Mouse (Mus musculus) liver, embryonic 15.5 days (tissue): ENCODE measurements at regions not wholly inside any gene's neighbourhood (a gene's known extent, or its start where the extent isn't known, plus 50 kb on each side); places are given as distances from the start of the nearest gene placed in this dataset.

ENCODE experiments used
- ATAC-seq: fragments of 200-750 bp; cut with Nextera tagmentation; 2 replicates; pipeline ENCODE4 v1.8.0; 2017; ENCODE audit warnings: moderate number of reproducible peaks, mild to moderate bottlenecking, moderate library complexity; ENCODE audit not compliant: insufficient read depth
- H3K27ac ChIP-seq: fragments of 300-500 bp; sonication (generic); replicated peaks from 2 replicates; pipeline ENCODE4 v1.5.1; 2015; ENCODE audit warnings: mild to moderate bottlenecking, inconsistent platforms
- H3K27me3 ChIP-seq: fragments of 300-500 bp; sonication (generic); 2 replicates; pipeline ENCODE4 v1.6.1; 2015; ENCODE audit warnings: mild to moderate bottlenecking, inconsistent platforms
- H3K36me3 ChIP-seq: fragments of 300-500 bp; sonication (generic); replicated peaks from 2 replicates; pipeline ENCODE4 v1.6.1; 2015; ENCODE audit warnings: moderate library complexity, mild to moderate bottlenecking, inconsistent platforms
- H3K4me1 ChIP-seq: fragments of 300-500 bp; sonication (generic); replicated peaks from 2 replicates; pipeline ENCODE4 v1.6.1; 2015; ENCODE audit warnings: inconsistent platforms
- H3K4me2 ChIP-seq: fragments of 300-500 bp; sonication (generic); 2 replicates; pipeline ENCODE4 v1.6.1; 2015; ENCODE audit warnings: moderate library complexity, mild to moderate bottlenecking, inconsistent platforms
- H3K4me3 ChIP-seq: fragments of 300-500 bp; sonication (generic); replicated peaks from 2 replicates; pipeline ENCODE4 v1.5.1; 2015; ENCODE audit warnings: mild to moderate bottlenecking, inconsistent platforms
- H3K9ac ChIP-seq: fragments of 300-500 bp; sonication (generic); 2 replicates; pipeline ENCODE4 v1.6.1; 2015; ENCODE audit warnings: moderate library complexity, mild to moderate bottlenecking, inconsistent platforms
- H3K9me3 ChIP-seq: fragments of 300-500 bp; sonication (generic); replicated peaks from 2 replicates; pipeline ENCODE4 v1.6.1; 2016; ENCODE audit warnings: inconsistent platforms
- WGBS: fragments of 180-500 bp; shearing (Covaris S2); methylation state at CpG from one replicate; pipeline ENCODE4 v1.1.7; 2015; ENCODE audit warnings: mixed read lengths; ENCODE audit not compliant: insufficient replicate concordance; 5-methylcytosine and 5-hydroxymethylcytosine counted together

GRCm38 (mm10) chr1:83636051-83636450 is 228.1 kb upstream of the Sphkap start:
- Histone ChIP-seq H3K27ac (no peak overlapping the region), H3K9me3 (no peaks in the 10 kb centered on the region), H3K9ac (no peak overlapping the region), H3K4me2 (no peak overlapping the region), H3K27me3 (no peaks in the 10 kb centered on the region), H3K4me3 (no peak overlapping the region), H3K4me1 (no peaks in the 10 kb centered on the region), H3K36me3 (no peaks in the 10 kb centered on the region)
- 55% methylated on average over 3 of the region's 3 CpGs for WGBS
- no peak for ATAC-seq

- 53% methylated on average over 4 of the region's 4 CpGs for WGBS
- no peak for ATAC-seq
- no peak overlapping the region for H3K9ac ChIP-seq
Measured at GRCm38 (mm10) chr1:83631798-83632197, 223.8 kb upstream of the Sphkap start.

GRCm38 (mm10) chr1:83631394-83631793 is 223.4 kb upstream of the Sphkap start:
- no peak overlapping the region for H3K27ac ChIP-seq
- H3K27me3 ChIP-seq = no peaks in the 10 kb centered on the region
- 59% methylated on average over 7 of the region's 7 CpGs for WGBS
- no peak overlapping the region for H3K4me3 ChIP-seq
- H3K4me1 ChIP-seq = no peaks in the 10 kb centered on the region
- no peak overlapping the region for H3K9ac ChIP-seq
- no peak overlapping the region for H3K4me2 ChIP-seq
- no peaks in the 10 kb centered on the region for H3K36me3 ChIP-seq
- no peaks in the 10 kb centered on the region for H3K9me3 ChIP-seq
- no peak for ATAC-seq

More at GRCm38 (mm10) chr1:83631798-83632197, 223.8 kb upstream of the Sphkap start:
- Histone ChIP-seq H3K4me1 (no peaks in the 10 kb centered on the region), H3K27ac (no peak overlapping the region), H3K27me3 (no peaks in the 10 kb centered on the region), H3K36me3 (no peaks in the 10 kb centered on the region), H3K4me2 (no peak overlapping the region), H3K9me3 (no peaks in the 10 kb centered on the region), H3K4me3 (no peak overlapping the region)

- Histone ChIP-seq H3K27ac (no peak overlapping the region), H3K9me3 (no peaks in the 10 kb centered on the region), H3K36me3 (no peaks in the 10 kb centered on the region), H3K4me1 (no peaks in the 10 kb centered on the region), H3K4me2 (no peak overlapping the region), H3K9ac (no peak overlapping the region), H3K27me3 (no peaks in the 10 kb centered on the region), H3K4me3 (no peak overlapping the region)
- WGBS = 55% methylated on average over 1 of the region's 1 CpGs
- no peak for ATAC-seq
Measured at GRCm38 (mm10) chr1:83587258-83587657, 179.3 kb upstream of the Sphkap start.

- WGBS = 61% methylated on average over 4 of the region's 4 CpGs
- Histone ChIP-seq H3K9ac (no peak overlapping the region), H3K36me3 (no peaks in the 10 kb centered on the region), H3K27ac (no peak overlapping the region), H3K4me3 (no peak overlapping the region), H3K27me3 (no peaks in the 10 kb centered on the region), H3K4me1 (no peaks in the 10 kb centered on the region), H3K9me3 (no peaks in the 10 kb centered on the region), H3K4me2 (no peak overlapping the region)
- no peak for ATAC-seq
Measured at GRCm38 (mm10) chr1:83583041-83583440, 175.0 kb upstream of the Sphkap start.

GRCm38 (mm10) chr1:83569991-83570390 is 162.0 kb upstream of the Sphkap start:
- no peaks in the 10 kb centered on the region for H3K9me3 ChIP-seq
- no peak overlapping the region for H3K27ac ChIP-seq
- H3K4me3 ChIP-seq = no peak overlapping the region
- H3K36me3 ChIP-seq = no peaks in the 10 kb centered on the region
- 54% methylated on average over 5 of the region's 5 CpGs for WGBS
- no peaks in the 10 kb centered on the region for H3K4me1 ChIP-seq
- H3K27me3 ChIP-seq = no peaks in the 10 kb centered on the region
- no peak overlapping the region for H3K9ac ChIP-seq
- ATAC-seq = no peak
- H3K4me2 ChIP-seq = no peak overlapping the region

- Histone ChIP-seq H3K27ac (no peak overlapping the region), H3K36me3 (no peaks in the 10 kb centered on the region), H3K4me2 (no peak overlapping the region), H3K4me1 (no peaks in the 10 kb centered on the region), H3K27me3 (no peaks in the 10 kb centered on the region), H3K9ac (no peak overlapping the region), H3K9me3 (no peaks in the 10 kb centered on the region), H3K4me3 (no peak overlapping the region)
- WGBS = 63% methylated on average over 1 of the region's 1 CpGs
- ATAC-seq = no peak
Measured at GRCm38 (mm10) chr1:83568746-83569145, 160.7 kb upstream of the Sphkap start.

GRCm38 (mm10) chr1:83551617-83552016 is 143.6 kb upstream of the Sphkap start:
- Histone ChIP-seq H3K9ac (no peak overlapping the region), H3K4me3 (no peak overlapping the region), H3K27me3 (no peaks in the 10 kb centered on the region), H3K4me2 (no peak overlapping the region), H3K36me3 (no peaks in the 10 kb centered on the region), H3K27ac (no peak overlapping the region), H3K4me1 (no peaks in the 10 kb centered on the region), H3K9me3 (no peaks in the 10 kb centered on the region)
- ATAC-seq = no peak

- Histone ChIP-seq H3K27me3 (no peaks in the 10 kb centered on the region), H3K27ac (no peak overlapping the region), H3K4me3 (no peak overlapping the region), H3K9me3 (no peaks in the 10 kb centered on the region), H3K4me2 (no peak overlapping the region), H3K4me1 (no peaks in the 10 kb centered on the region), H3K36me3 (no peaks in the 10 kb centered on the region), H3K9ac (no peak overlapping the region)
- no peak for ATAC-seq
Measured at GRCm38 (mm10) chr1:83535461-83535860, 127.5 kb upstream of the Sphkap start.

GRCm38 (mm10) chr1:83527803-83528202 is 119.8 kb upstream of the Sphkap start:
- no peaks in the 10 kb centered on the region for H3K27me3 ChIP-seq
- H3K36me3 ChIP-seq = no peaks in the 10 kb centered on the region
- H3K27ac ChIP-seq = no peak overlapping the region
- H3K4me2 ChIP-seq = no peak overlapping the region
- H3K4me1 ChIP-seq = no peaks in the 10 kb centered on the region
- no peaks in the 10 kb centered on the region for H3K9me3 ChIP-seq
- 29% methylated on average over 1 of the region's 1 CpGs for WGBS
- ATAC-seq = no peak
- H3K9ac ChIP-seq = no peak overlapping the region
- no peak overlapping the region for H3K4me3 ChIP-seq

GRCm38 (mm10) chr1:83509356-83509755 is 101.4 kb upstream of the Sphkap start:
- H3K36me3 ChIP-seq = no peaks in the 10 kb centered on the region
- 45% methylated on average over 5 of the region's 5 CpGs for WGBS
- H3K9me3 ChIP-seq = no peaks in the 10 kb centered on the region
- H3K4me2 ChIP-seq = no peak overlapping the region
- H3K9ac ChIP-seq = no peak overlapping the region
- ATAC-seq = no peak
- H3K4me1 ChIP-seq = no peaks in the 10 kb centered on the region
- no peak overlapping the region for H3K27ac ChIP-seq
- no peak overlapping the region for H3K4me3 ChIP-seq
- no peaks in the 10 kb centered on the region for H3K27me3 ChIP-seq

- Histone ChIP-seq H3K4me2 (no peak overlapping the region), H3K4me1 (no peaks in the 10 kb centered on the region), H3K36me3 (no peaks in the 10 kb centered on the region), H3K9me3 (no peaks in the 10 kb centered on the region), H3K27me3 (no peaks in the 10 kb centered on the region), H3K4me3 (no peak overlapping the region), H3K9ac (no peak overlapping the region), H3K27ac (no peak overlapping the region)
- ATAC-seq = no peak
- WGBS = 42% methylated on average over 2 of the region's 2 CpGs
Measured at GRCm38 (mm10) chr1:83505386-83505785, 97.4 kb upstream of the Sphkap start.
